In genomic region chr16:97897346-97898024, GRCm38 (mm10) we compare ENCODE assay signal across 7 mouse cellular contexts. TPM values are rescaled to one million over a fixed set of nuclear protein-coding genes. Genes with fewer than 3 reads are reported as not detected.
DNase-seq lines count a peak whose midpoint lies in the region; ATAC-seq and TF ChIP-seq lines count a peak whose summit lies in the region.

No protein-coding gene starts in this region.

- H3K27me3 ChIP-seq in MEL (ENCODE audit: control insufficient read depth in 1 of 2, insufficient read depth in 2 of 2, low read length in 2 of 2), result no peaks in the 10 kb centered on the region
- no peaks in the 10 kb centered on the region for H3K27me3 ChIP-seq in heart, embryonic 12.5 days (replicated peaks)
- no peaks in the 10 kb centered on the region for H3K27me3 ChIP-seq in lung, embryonic 15.5 days
- H3K27me3 ChIP-seq in thymus, adult 2 months (ENCODE audit: control insufficient read depth, insufficient read depth, low read length), result no peaks in the 10 kb centered on the region
- H3K27me3 ChIP-seq in hindbrain, embryonic 10.5 days (ENCODE audit: insufficient read depth, poor library complexity, severe bottlenecking), result no peaks in the 10 kb centered on the region

- no peak for TF ChIP-seq CTCF in MEL (IDR thresholded peaks at IDR 0.05 in 2 of 3, conservative IDR thresholded peaks at IDR 0.05 in 1 of 3; ENCODE audit: control insufficient read depth in 1 of 3, insufficient read depth in 1 of 3, low read depth in 2 of 3, low read length in 3 of 3, poor library complexity in 1 of 3, severe bottlenecking in 1 of 3)
- TF ChIP-seq CTCF in thymus, adult 2 months (IDR thresholded peaks at IDR 0.05; ENCODE audit: borderline replicate concordance, control insufficient read depth, extremely low read depth, insufficient read depth, low read length, poor library complexity), result no peak

- whole genome bisulfite sequencing in heart, embryonic 12.5 days, result 48% methylated on average over 5 of the region's 5 CpGs
- WGBS in lung, embryonic 15.5 days, result 46% methylated on average over 5 of the region's 5 CpGs
- 86% methylated on average over 5 of the region's 5 CpGs for WGBS in thymus, adult 2 months
- 85% methylated on average over 5 of the region's 5 CpGs for WGBS in hindbrain, embryonic 10.5 days

- ATAC-seq in heart, embryonic 12.5 days (ENCODE audit: insufficient number of reproducible peaks, low FRiP score), result peak; percentile 74
- ATAC-seq in lung, embryonic 15.5 days (ENCODE audit: borderline replicate concordance, extremely low read depth, low FRiP score, low TSS enrichment), result peak; percentile 67; the same call in 1 of the 2 replicates

- TF ChIP-seq EP300 in MEL (IDR thresholded peaks at IDR 0.05; ENCODE audit: low read depth in 1 of 2, low read length in 2 of 2), result no peak

- TF ChIP-seq POLR2A in MEL (IDR thresholded peaks at IDR 0.05; ENCODE audit: control insufficient read depth in 1 of 2, insufficient read depth in 1 of 2, low read depth in 1 of 2, low read length in 2 of 2, poor library complexity in 1 of 2), result no peak
- TF ChIP-seq POLR2A in thymus, adult 2 months (IDR thresholded peaks at IDR 0.05; ENCODE audit: control insufficient read depth, extremely low read depth, insufficient read depth, low read length, poor library complexity), result no peak

- no peak overlapping the region for H3K4me3 ChIP-seq in MEL (ENCODE audit: control insufficient read depth in 1 of 2, insufficient read depth in 1 of 2, low read depth in 2 of 2, low read length in 2 of 2)
- no peak overlapping the region for H3K4me3 ChIP-seq in heart, embryonic 12.5 days
- no peak overlapping the region for H3K4me3 ChIP-seq in lung, embryonic 15.5 days
- no peak overlapping the region for H3K4me3 ChIP-seq in thymus, adult 2 months (ENCODE audit: control insufficient read depth, insufficient read depth, low read length)
- no peak overlapping the region for H3K4me3 ChIP-seq in hindbrain, embryonic 10.5 days

- H3K4me1 ChIP-seq in MEL (ENCODE audit: control insufficient read depth in 1 of 2, insufficient read depth in 2 of 2, low read length in 2 of 2), result peaks cover 2 to 8% of the 10 kb centered on the region in 2 experiments; a peak in 2 of 4 replicates
- peaks cover 10% of the 10 kb centered on the region; the same call in 1 of the 2 replicates for H3K4me1 ChIP-seq in heart, embryonic 12.5 days (replicated peaks)
- H3K4me1 ChIP-seq in lung, embryonic 15.5 days, result peaks cover 8% of the 10 kb centered on the region
- no peaks in the 10 kb centered on the region for H3K4me1 ChIP-seq in thymus, adult 2 months (replicated peaks; ENCODE audit: control insufficient read depth, insufficient read depth, low read length)
- no peaks in the 10 kb centered on the region for H3K4me1 ChIP-seq in hindbrain, embryonic 10.5 days (replicated peaks)

- H3K9ac ChIP-seq in MEL (ENCODE audit: control insufficient read depth, low read depth, low read length, poor library complexity, severe bottlenecking), result no peak overlapping the region
- H3K9ac ChIP-seq in heart, embryonic 12.5 days, result no peak overlapping the region
- H3K9ac ChIP-seq in lung, embryonic 15.5 days, result no peak overlapping the region

- peak; percentile 28 for DNase-seq in MEL (ENCODE audit: low read depth, low spot score)
- peak; percentile 77 for DNase-seq in adrenal gland, adult 2 months
- DNase-seq in thymus, adult 2 months, result no peak
- no peak for DNase-seq in cerebellum, adult 18-20 months
- no peak for DNase-seq in hindbrain, embryonic 10.5 days (ENCODE audit: low spot score)

- TF ChIP-seq RAD21 in MEL (IDR thresholded peaks at IDR 0.05; ENCODE audit: low read depth, low read length), result no peak

- H3K4me2 ChIP-seq in heart, embryonic 12.5 days, result no peak overlapping the region
- no peak overlapping the region for H3K4me2 ChIP-seq in lung, embryonic 15.5 days

- H3K9me3 ChIP-seq in MEL (replicated peaks; ENCODE audit: insufficient read depth, low read length), result no peaks in the 10 kb centered on the region
- no peaks in the 10 kb centered on the region for H3K9me3 ChIP-seq in heart, embryonic 12.5 days (replicated peaks)
- no peaks in the 10 kb centered on the region for H3K9me3 ChIP-seq in lung, embryonic 15.5 days
- no peaks in the 10 kb centered on the region for H3K9me3 ChIP-seq in hindbrain, embryonic 10.5 days

- H3K79me2 ChIP-seq in MEL (ENCODE audit: control insufficient read depth, insufficient read depth, low read length, poor library complexity), result no peaks in the 10 kb centered on the region

- no peak overlapping the region for H3K27ac ChIP-seq in MEL (ENCODE audit: control insufficient read depth, low read depth, low read length)
- H3K27ac ChIP-seq in heart, embryonic 12.5 days (ENCODE audit: poor library complexity, severe bottlenecking), result no peak overlapping the region; the same call in 1 of the 2 replicates
- 0 out of 2 replicates have a peak overlapping the region, but pooled peaks have one; percentile 0 for H3K27ac ChIP-seq in lung, embryonic 15.5 days
- H3K27ac ChIP-seq in thymus, adult 2 months (ENCODE audit: control insufficient read depth, insufficient read depth, low read length), result no peak overlapping the region
- no peak overlapping the region for H3K27ac ChIP-seq in hindbrain, embryonic 10.5 days

- H3K36me3 ChIP-seq in MEL (ENCODE audit: control insufficient read depth in 1 of 2, insufficient read depth in 2 of 2, low read length in 2 of 2), result peaks cover 0 to 6% of the 10 kb centered on the region in 2 experiments; a peak in 2 of 4 replicates
- H3K36me3 ChIP-seq in heart, embryonic 12.5 days, result no peaks in the 10 kb centered on the region
- H3K36me3 ChIP-seq in lung, embryonic 15.5 days, result no peaks in the 10 kb centered on the region
- H3K36me3 ChIP-seq in thymus, adult 2 months (ENCODE audit: control insufficient read depth, insufficient read depth, low read length), result no peaks in the 10 kb centered on the region
- H3K36me3 ChIP-seq in hindbrain, embryonic 10.5 days, result no peaks in the 10 kb centered on the region

TF ChIP-seq in MEL, 35 proteins besides CTCF, POLR2A, EP300 and RAD21:
- TF ChIP-seq MEF2A (IDR thresholded peaks at IDR 0.05; ENCODE audit: extremely low read depth, insufficient replicate concordance, low read depth, low read length, poor library complexity, severe bottlenecking), result no peak
- no peak for TF ChIP-seq NELFE (IDR thresholded peaks at IDR 0.05; ENCODE audit: low read depth, low read length)
- no peak for TF ChIP-seq RCOR1 (IDR thresholded peaks at IDR 0.05; ENCODE audit: low read depth, low read length)
- peak; percentile 74 for TF ChIP-seq ZNF384 (IDR thresholded peaks at IDR 0.05; ENCODE audit: low read depth, low read length)

RNA-seq across cellular contexts. Expression of gene Prdm15, which starts 45.8 kb away (rescaled TPM):
- total RNA-seq in MEL (2012; rRNA removed), result 10.6 and 12.0 TPM in 2 replicates
- polyA plus RNA-seq in MEL (2012; ENCODE audit: insufficient read depth in 1 of 2, insufficient read length in 2 of 2, low read depth in 1 of 2, low replicate concordance in 2 of 2, missing spikeins in 1 of 2), result 10 to 100 TPM in 1 of 2 experiments, not detected in 1; 10.7 TPM
- total RNA-seq in adrenal gland, adult 2 months (2021), result 10 to 100 TPM in 1 of 2 experiments, 1 to 10 TPM in 1; 8.4 to 11.3 TPM
- polyA plus RNA-seq in adrenal gland, adult 2 months (2012; rRNA removed), result 6.6 and 7.1 TPM in 2 replicates
- 7.3 and 9.1 TPM in 2 replicates for polyA plus RNA-seq in heart, embryonic 12.5 days (2016; fragmentation: Nextera tagmentation; extraction: Ambion mirVana)
- polyA plus RNA-seq in lung, embryonic 15.5 days (2015; fragmentation: Nextera tagmentation; extraction: Ambion mirVana), result 9.5 and 10.9 TPM in 2 replicates
- 37.9 and 44.0 TPM in 2 replicates for polyA plus RNA-seq in thymus, adult 2 months (2012; rRNA removed)
- polyA plus RNA-seq in hindbrain, embryonic 10.5 days (2016; fragmentation: Nextera tagmentation; extraction: Ambion mirVana), result 13.8 and 16.8 TPM in 2 replicates

Comparison
In these comparisons a context has a peak if more than half of its experiments do, and no peak if none do; other contexts are left out.
1. DNase-seq: peak in MEL (single experiment) and adrenal gland, adult 2 months (single experiment); none in thymus, adult 2 months (single experiment), cerebellum, adult 18-20 months (0 of 2) and hindbrain, embryonic 10.5 days (single experiment).